8 mouse cellular contexts compared by ENCODE assay signal in genomic region chr11:95210185-95211030, GRCm38 (mm10). TPM values are rescaled to one million over a fixed set of nuclear protein-coding genes. Genes with fewer than 3 reads are reported as not detected.
DNase-seq lines count a peak whose midpoint lies in the region; ATAC-seq and TF ChIP-seq lines count a peak whose summit lies in the region.

No protein-coding gene starts in this region.

- H3K36me3 ChIP-seq in embryonic facial prominence, embryonic 13.5 days, result no peaks in the 10 kb centered on the region
- no peaks in the 10 kb centered on the region for H3K36me3 ChIP-seq in small intestine, adult 2 months (ENCODE audit: control insufficient read depth, insufficient read depth, low read length)

- peak; percentile 81 for ATAC-seq in embryonic facial prominence, embryonic 13.5 days (ENCODE audit: insufficient number of reproducible peaks, insufficient read depth, low FRiP score, low TSS enrichment, low read depth)

- H3K4me2 ChIP-seq in embryonic facial prominence, embryonic 13.5 days, result peak overlapping the region; percentile 63

- no peak overlapping the region for H3K27ac ChIP-seq in layer of hippocampus, adult 2 months
- peak overlapping the region; percentile 80 for H3K27ac ChIP-seq in embryonic facial prominence, embryonic 13.5 days
- no peak overlapping the region for H3K27ac ChIP-seq in small intestine, adult 2 months (ENCODE audit: insufficient read depth, low read depth, low read length)

- no peak for TF ChIP-seq POLR2A in lung, adult 2 months (IDR thresholded peaks at IDR 0.05; ENCODE audit: borderline replicate concordance, extremely low read depth, low read depth, low read length)
- no peak for TF ChIP-seq POLR2A in small intestine, adult 2 months (IDR thresholded peaks at IDR 0.05; ENCODE audit: low read depth, low read length)

- no peak for DNase-seq in layer of hippocampus, adult 2 months (ENCODE audit: low spot score in 2 of 2)
- no peak for DNase-seq in layer of hippocampus, adult 18-20 months (ENCODE audit: low spot score in 2 of 2)
- peak; percentile 52 for DNase-seq in kidney, adult 11 months
- peak; percentile 44 for DNase-seq in lung, adult 2 months
- DNase-seq in spleen, postnatal 4 days (ENCODE audit: low spot score in 2 of 2), result no peak
- DNase-seq in left cerebral cortex, postnatal 14 days (ENCODE audit: low spot score in 2 of 2), result no peak

- H3K9me3 ChIP-seq in embryonic facial prominence, embryonic 13.5 days, result no peaks in the 10 kb centered on the region

- peak; percentile 39 for TF ChIP-seq CTCF in layer of hippocampus, adult 2 months (conservative IDR thresholded peaks at IDR 0.05)
- no peak for TF ChIP-seq CTCF in lung, adult 2 months (IDR thresholded peaks at IDR 0.05; ENCODE audit: insufficient read depth, low read length)
- no peak for TF ChIP-seq CTCF in small intestine, adult 2 months (IDR thresholded peaks at IDR 0.05; ENCODE audit: extremely low read depth, insufficient read length, insufficient replicate concordance, low read depth, low read length)

- peaks cover 69% of the 10 kb centered on the region for H3K4me1 ChIP-seq in embryonic facial prominence, embryonic 13.5 days
- peaks cover 3% of the 10 kb centered on the region; the same call in 1 of the 2 replicates for H3K4me1 ChIP-seq in lung, adult 2 months (ENCODE audit: control insufficient read depth, insufficient read depth, low read length)
- peaks cover 6% of the 10 kb centered on the region for H3K4me1 ChIP-seq in small intestine, adult 2 months (ENCODE audit: control insufficient read depth, insufficient read depth, insufficient read length, low read length)

- peak overlapping the region; percentile 52; the same call in 1 of the 2 replicates for H3K9ac ChIP-seq in embryonic facial prominence, embryonic 13.5 days

- no peaks in the 10 kb centered on the region for H3K27me3 ChIP-seq in embryonic facial prominence, embryonic 13.5 days
- H3K27me3 ChIP-seq in small intestine, adult 2 months (ENCODE audit: control insufficient read depth, insufficient read depth, low read length), result no peaks in the 10 kb centered on the region

- H3K4me3 ChIP-seq in layer of hippocampus, adult 2 months, result no peak overlapping the region
- peak overlapping the region; percentile 33 for H3K4me3 ChIP-seq in embryonic facial prominence, embryonic 13.5 days
- H3K4me3 ChIP-seq in lung, adult 2 months (replicated peaks; ENCODE audit: extremely low read depth, low read depth, low read length), result no peak overlapping the region
- peak overlapping the region; percentile 3; the same call in 1 of the 2 replicates for H3K4me3 ChIP-seq in small intestine, adult 2 months (ENCODE audit: low read depth, low read length)

- WGBS in embryonic facial prominence, embryonic 13.5 days, result 2% methylated on average over 22 of the region's 22 CpGs
- WGBS in lung, adult 2 months, result 5% methylated on average over 21 of the region's 22 CpGs
- 7% methylated on average over 21 of the region's 22 CpGs for WGBS in small intestine, adult 2 months

- intact Hi-C loops in left cerebral cortex, postnatal 14 days (cut with DNase I), result no loop called here

RNA-seq across cellular contexts. Expression of gene Tac4, which starts 50.9 kb away (rescaled TPM):
- not detected for total RNA-seq in layer of hippocampus, adult 2 months (2021)
- total RNA-seq in layer of hippocampus, adult 18-20 months (2021), result not detected
- polyA plus RNA-seq in embryonic facial prominence, embryonic 13.5 days (2015; fragmentation: Nextera tagmentation; extraction: Ambion mirVana), result not detected in 2 replicates
- 0.09 and 0.12 TPM in 2 replicates for polyA plus RNA-seq in lung, adult 2 months (2012; rRNA removed)
- 0.24 TPM in 1 of 2 replicates, not detected in the other for polyA plus RNA-seq in small intestine, adult 2 months (2012; rRNA removed)
- not detected for total RNA-seq in left cerebral cortex, postnatal 14 days (2021)

Comparison
In these comparisons a context has a peak if more than half of its experiments do, and no peak if none do; other contexts are left out.
1. DNase-seq: peak in kidney, adult 11 months (single experiment) and lung, adult 2 months (single experiment); none in layer of hippocampus, adult 2 months (0 of 2), layer of hippocampus, adult 18-20 months (0 of 2), spleen, postnatal 4 days (0 of 2) and left cerebral cortex, postnatal 14 days (0 of 2).
2. H3K4me3 ChIP-seq: peak in embryonic facial prominence, embryonic 13.5 days (single experiment) and small intestine, adult 2 months (single experiment); none in layer of hippocampus, adult 2 months (single experiment) and lung, adult 2 months (single experiment).